Mouse (Mus musculus): ENCODE measurements around the gene Mettl4. TPM values are rescaled to one million over a fixed set of nuclear protein-coding genes. Genes with fewer than 3 reads are reported as not detected.

Gene Mettl4
- polyA plus RNA-seq (2015; fragmentation: Nextera tagmentation; extraction: Ambion mirVana), result 16.4 and 18.6 TPM in 2 replicates

- Histone ChIP-seq H3K4me2 (ENCODE audit: low read depth, low read length) (peak within 1 kb of the TSS; percentile 60), H3K9me3 (replicated peaks; ENCODE audit: control insufficient read depth, low read length) (no peaks in the 10 kb centered on the region), H3K9ac (ENCODE audit: low read length) (peak within 1 kb of the TSS; percentile 69), H3K27me3 (ENCODE audit: control insufficient read depth, insufficient read depth, low read length) (no peaks in the 10 kb centered on the region), H3K4me3 (replicated peaks; ENCODE audit: low read length) (peak within 1 kb of the TSS; percentile 76), H3K36me3 (ENCODE audit: control insufficient read depth, insufficient read depth, low read length) (no peaks in the 10 kb centered on the region), H3K27ac (ENCODE audit: low read length) (peak within 1 kb of the TSS; percentile 91), H3K4me1 (ENCODE audit: control insufficient read depth, insufficient read depth, low read length) (peaks cover 8% of the 10 kb centered on the region)
- peak; percentile 98 for ATAC-seq (ENCODE audit: insufficient read depth, low FRiP score)
- under 1% methylated on average over 56 of the region's 56 CpGs for WGBS
Observed at GRCm38 (mm10) chr17:94749466-94750135, at the start of gene Mettl4. Gene Mettl4 (minus strand): TSS chr17:94750019.

DNA sequence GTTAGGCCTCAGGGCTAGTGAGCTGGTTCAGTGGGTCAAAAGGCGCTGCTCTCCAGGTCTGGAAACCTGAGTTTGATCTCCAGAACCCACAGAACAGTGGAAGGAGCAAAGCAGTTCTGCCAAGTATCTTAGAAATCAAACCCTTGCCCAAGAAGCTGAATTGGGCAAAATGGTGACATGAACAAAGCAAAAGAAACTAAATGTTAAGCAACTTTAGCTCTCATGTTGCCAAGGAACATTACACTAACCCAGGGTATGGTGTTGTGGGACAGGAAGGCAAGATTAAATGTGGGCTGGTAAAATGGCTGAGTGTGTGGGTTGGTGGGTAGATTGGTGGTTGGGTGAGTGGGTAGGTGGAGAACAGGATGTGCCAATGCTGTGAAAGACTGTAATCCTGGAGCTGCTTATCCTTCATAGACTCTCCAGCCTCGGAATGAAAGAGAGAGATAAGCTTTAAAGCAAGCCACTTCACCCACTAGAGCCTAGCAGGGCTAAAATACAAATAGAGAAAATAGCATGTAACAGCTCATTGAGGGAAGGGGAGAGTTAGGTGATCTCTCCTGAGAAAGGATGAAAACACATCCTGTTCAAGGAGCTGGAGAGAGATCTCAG lies 29.2 kb upstream of the Mettl4 start:
- no peak for ATAC-seq (ENCODE audit: insufficient read depth, low FRiP score)
- H3K27me3 ChIP-seq (ENCODE audit: control insufficient read depth, insufficient read depth, low read length), result no peaks in the 10 kb centered on the region
- H3K4me1 ChIP-seq (ENCODE audit: control insufficient read depth, insufficient read depth, low read length), result no peaks in the 10 kb centered on the region
- no peak overlapping the region for H3K4me3 ChIP-seq (replicated peaks; ENCODE audit: low read length)
- no peaks in the 10 kb centered on the region for H3K9me3 ChIP-seq (replicated peaks; ENCODE audit: control insufficient read depth, low read length)
- no peak overlapping the region for H3K9ac ChIP-seq (ENCODE audit: low read length)
- no peak overlapping the region for H3K4me2 ChIP-seq (ENCODE audit: low read depth, low read length)
- WGBS, result 60% methylated on average over 2 of the region's 2 CpGs
- no peak overlapping the region for H3K27ac ChIP-seq (ENCODE audit: low read length)
- peaks cover 10% of the 10 kb centered on the region; the same call in 1 of the 2 replicates for H3K36me3 ChIP-seq (ENCODE audit: control insufficient read depth, insufficient read depth, low read length)

DNA sequence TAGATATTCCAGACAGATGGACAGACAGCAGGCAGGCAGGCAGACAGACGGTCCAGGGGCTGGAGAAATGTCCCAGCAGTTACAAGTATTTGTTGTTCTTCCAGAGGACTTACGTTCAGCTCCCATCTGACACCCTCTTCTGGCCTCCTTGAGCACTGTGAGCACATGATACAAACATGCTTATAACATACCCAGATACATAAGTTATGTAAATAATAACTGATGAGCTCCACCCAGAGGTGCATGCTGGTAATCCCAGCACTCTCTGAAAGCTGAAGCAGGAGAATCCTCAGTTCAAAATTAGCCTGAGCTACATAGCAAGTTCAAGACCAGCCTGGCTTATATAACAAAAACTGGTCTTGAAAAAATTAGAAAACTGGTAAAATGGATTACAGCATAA lies 18.7 kb upstream of the Mettl4 start:
- H3K27ac ChIP-seq (ENCODE audit: low read length), result no peak overlapping the region
- H3K9ac ChIP-seq (ENCODE audit: low read length), result no peak overlapping the region
- no peak overlapping the region for H3K4me2 ChIP-seq (ENCODE audit: low read depth, low read length)
- H3K9me3 ChIP-seq (replicated peaks; ENCODE audit: control insufficient read depth, low read length), result no peaks in the 10 kb centered on the region
- WGBS, result 91% methylated on average over 2 of the region's 2 CpGs
- 0 out of 2 replicates have a peak, but pooled peaks cover 9% of the 10 kb centered on the region for H3K36me3 ChIP-seq (ENCODE audit: control insufficient read depth, insufficient read depth, low read length)
- ATAC-seq (ENCODE audit: insufficient read depth, low FRiP score), result no peak
- no peak overlapping the region for H3K4me3 ChIP-seq (replicated peaks; ENCODE audit: low read length)
- H3K27me3 ChIP-seq (ENCODE audit: control insufficient read depth, insufficient read depth, low read length), result no peaks in the 10 kb centered on the region
- H3K4me1 ChIP-seq (ENCODE audit: control insufficient read depth, insufficient read depth, low read length), result no peaks in the 10 kb centered on the region

DNA sequence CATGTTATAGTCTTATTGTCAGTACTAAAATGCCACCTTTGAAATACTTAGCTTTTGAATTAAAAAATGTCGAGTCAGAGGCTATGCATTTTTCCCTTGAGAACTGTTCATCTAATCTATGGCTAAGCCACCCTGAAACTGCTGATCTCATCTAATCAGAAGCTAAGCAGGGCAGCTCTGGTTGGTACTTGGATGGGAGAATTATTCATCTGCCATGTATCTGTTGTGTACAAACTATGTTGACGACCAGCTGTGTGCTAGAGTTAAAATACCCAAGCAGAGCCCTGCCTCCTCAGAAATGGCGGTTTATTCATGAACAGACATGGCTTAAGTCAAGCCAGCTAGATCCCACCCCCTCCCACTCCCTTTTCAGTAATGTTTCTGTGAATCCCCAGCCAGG lies 14.9 kb upstream of the Mettl4 start:
- WGBS, result 85% methylated on average over 3 of the region's 3 CpGs
- no peaks in the 10 kb centered on the region for H3K9me3 ChIP-seq (replicated peaks; ENCODE audit: control insufficient read depth, low read length)
- no peaks in the 10 kb centered on the region for H3K4me1 ChIP-seq (ENCODE audit: control insufficient read depth, insufficient read depth, low read length)
- ATAC-seq (ENCODE audit: insufficient read depth, low FRiP score), result no peak
- H3K27me3 ChIP-seq (ENCODE audit: control insufficient read depth, insufficient read depth, low read length), result no peaks in the 10 kb centered on the region
- H3K27ac ChIP-seq (ENCODE audit: low read length), result no peak overlapping the region
- H3K9ac ChIP-seq (ENCODE audit: low read length), result no peak overlapping the region
- H3K4me2 ChIP-seq (ENCODE audit: low read depth, low read length), result no peak overlapping the region
- no peaks in the 10 kb centered on the region for H3K36me3 ChIP-seq (ENCODE audit: control insufficient read depth, insufficient read depth, low read length)
- no peak overlapping the region for H3K4me3 ChIP-seq (replicated peaks; ENCODE audit: low read length)

DNA sequence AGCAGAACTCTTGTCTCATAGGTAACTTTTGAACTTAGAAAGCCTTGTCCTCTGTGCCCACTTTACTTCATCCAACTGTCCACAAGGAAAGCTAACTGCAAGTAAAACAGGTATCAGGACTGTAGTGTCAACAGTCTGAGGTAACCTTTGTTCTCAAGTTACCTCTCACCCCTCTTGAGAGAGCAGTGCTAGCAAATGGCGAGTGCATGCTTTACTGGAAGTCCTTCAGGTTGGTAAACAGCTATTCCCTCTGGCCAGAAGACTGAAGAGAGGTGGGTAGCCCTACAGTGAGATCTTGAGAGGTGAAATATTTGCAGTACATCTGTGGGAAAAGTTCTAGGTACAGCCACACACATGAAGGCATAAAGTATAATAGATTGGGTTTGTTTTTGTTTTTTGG lies 14.2 kb upstream of the Mettl4 start:
- 68% methylated on average over 1 of the region's 1 CpGs for WGBS
- Histone ChIP-seq H3K4me1 (ENCODE audit: control insufficient read depth, insufficient read depth, low read length) (no peaks in the 10 kb centered on the region), H3K4me2 (ENCODE audit: low read depth, low read length) (no peak overlapping the region), H3K27ac (ENCODE audit: low read length) (no peak overlapping the region), H3K9me3 (replicated peaks; ENCODE audit: control insufficient read depth, low read length) (no peaks in the 10 kb centered on the region), H3K36me3 (ENCODE audit: control insufficient read depth, insufficient read depth, low read length) (no peaks in the 10 kb centered on the region), H3K4me3 (replicated peaks; ENCODE audit: low read length) (no peak overlapping the region), H3K27me3 (ENCODE audit: control insufficient read depth, insufficient read depth, low read length) (no peaks in the 10 kb centered on the region), H3K9ac (ENCODE audit: low read length) (no peak overlapping the region)
- no peak for ATAC-seq (ENCODE audit: insufficient read depth, low FRiP score)

GRCm38 (mm10) chr17:94762405-94762804 lies 12.6 kb upstream of the Mettl4 start:
- 91% methylated on average over 3 of the region's 3 CpGs for WGBS
- no peaks in the 10 kb centered on the region for H3K9me3 ChIP-seq (replicated peaks; ENCODE audit: control insufficient read depth, low read length)
- no peaks in the 10 kb centered on the region for H3K27me3 ChIP-seq (ENCODE audit: control insufficient read depth, insufficient read depth, low read length)
- no peak overlapping the region for H3K4me2 ChIP-seq (ENCODE audit: low read depth, low read length)
- H3K4me1 ChIP-seq (ENCODE audit: control insufficient read depth, insufficient read depth, low read length), result no peaks in the 10 kb centered on the region
- no peak overlapping the region for H3K9ac ChIP-seq (ENCODE audit: low read length)
- no peak overlapping the region for H3K4me3 ChIP-seq (replicated peaks; ENCODE audit: low read length)
- H3K27ac ChIP-seq (ENCODE audit: low read length), result no peak overlapping the region
- H3K36me3 ChIP-seq (ENCODE audit: control insufficient read depth, insufficient read depth, low read length), result no peaks in the 10 kb centered on the region
- ATAC-seq (ENCODE audit: insufficient read depth, low FRiP score), result no peak

- ATAC-seq (ENCODE audit: insufficient read depth, low FRiP score), result peak; percentile 31
- WGBS, result 2% methylated on average over 22 of the region's 22 CpGs
- Histone ChIP-seq H3K27ac (ENCODE audit: low read length) (peak overlapping the region; percentile 91), H3K9ac (ENCODE audit: low read length) (peak overlapping the region; percentile 69), H3K9me3 (replicated peaks; ENCODE audit: control insufficient read depth, low read length) (no peaks in the 10 kb centered on the region), H3K4me1 (ENCODE audit: control insufficient read depth, insufficient read depth, low read length) (peaks cover 8% of the 10 kb centered on the region), H3K4me3 (replicated peaks; ENCODE audit: low read length) (peak overlapping the region; percentile 76), H3K4me2 (ENCODE audit: low read depth, low read length) (peak overlapping the region; percentile 60), H3K27me3 (ENCODE audit: control insufficient read depth, insufficient read depth, low read length) (no peaks in the 10 kb centered on the region), H3K36me3 (ENCODE audit: control insufficient read depth, insufficient read depth, low read length) (no peaks in the 10 kb centered on the region)
Observed at GRCm38 (mm10) chr17:94750136-94750729, 414 bp upstream of the Mettl4 start.

- 91% methylated on average over 4 of the region's 4 CpGs for WGBS
- H3K9me3 ChIP-seq (replicated peaks; ENCODE audit: control insufficient read depth, low read length), result no peaks in the 10 kb centered on the region
- no peak overlapping the region for H3K4me3 ChIP-seq (replicated peaks; ENCODE audit: low read length)
- H3K4me1 ChIP-seq (ENCODE audit: control insufficient read depth, insufficient read depth, low read length), result no peaks in the 10 kb centered on the region
- H3K36me3 ChIP-seq (ENCODE audit: control insufficient read depth, insufficient read depth, low read length), result 0 out of 2 replicates have a peak, but pooled peaks cover 4% of the 10 kb centered on the region
- no peak overlapping the region for H3K27ac ChIP-seq (ENCODE audit: low read length)
- no peak overlapping the region for H3K4me2 ChIP-seq (ENCODE audit: low read depth, low read length)
- H3K27me3 ChIP-seq (ENCODE audit: control insufficient read depth, insufficient read depth, low read length), result no peaks in the 10 kb centered on the region
- ATAC-seq (ENCODE audit: insufficient read depth, low FRiP score), result no peak
- no peak overlapping the region for H3K9ac ChIP-seq (ENCODE audit: low read length)
Observed at GRCm38 (mm10) chr17:94738173-94738572, 11.6 kb downstream of the Mettl4 start.

- H3K4me2 ChIP-seq (ENCODE audit: low read depth, low read length), result no peak overlapping the region
- no peaks in the 10 kb centered on the region for H3K27me3 ChIP-seq (ENCODE audit: control insufficient read depth, insufficient read depth, low read length)
- no peak overlapping the region for H3K27ac ChIP-seq (ENCODE audit: low read length)
- no peaks in the 10 kb centered on the region for H3K4me1 ChIP-seq (ENCODE audit: control insufficient read depth, insufficient read depth, low read length)
- ATAC-seq (ENCODE audit: insufficient read depth, low FRiP score), result no peak
- H3K4me3 ChIP-seq (replicated peaks; ENCODE audit: low read length), result no peak overlapping the region
- H3K9me3 ChIP-seq (replicated peaks; ENCODE audit: control insufficient read depth, low read length), result no peaks in the 10 kb centered on the region
- 0 out of 2 replicates have a peak, but pooled peaks cover 4% of the 10 kb centered on the region for H3K36me3 ChIP-seq (ENCODE audit: control insufficient read depth, insufficient read depth, low read length)
- no peak overlapping the region for H3K9ac ChIP-seq (ENCODE audit: low read length)
Observed at GRCm38 (mm10) chr17:94735885-94736284, 13.9 kb downstream of the Mettl4 start.

Measured in stomach, embryonic 16.5 days (tissue).